Mouse (Mus musculus) myocyte (in vitro differentiated cells): Measurements from ENCODE around the gene Npm3.

Experiments used
- E2F4 ChIP-seq: IDR thresholded peaks from one replicate; pipeline ENCODE4 v1.6.1; 2011; ENCODE audit warnings: mild to moderate bottlenecking, control low read depth, moderate library complexity; ENCODE audit not compliant: insufficient read depth
- MAX ChIP-seq: IDR thresholded peaks from one replicate; pipeline ENCODE4 v1.6.1; 2011; ENCODE audit warnings: low read depth, mild to moderate bottlenecking, control low read depth
- POLR2A ChIP-seq: IDR thresholded peaks from one replicate; pipeline ENCODE4 v1.6.1; 2011; ENCODE audit warnings: low read depth, mild to moderate bottlenecking, control low read depth, moderate library complexity; ENCODE audit not compliant: insufficient read length

DNA sequence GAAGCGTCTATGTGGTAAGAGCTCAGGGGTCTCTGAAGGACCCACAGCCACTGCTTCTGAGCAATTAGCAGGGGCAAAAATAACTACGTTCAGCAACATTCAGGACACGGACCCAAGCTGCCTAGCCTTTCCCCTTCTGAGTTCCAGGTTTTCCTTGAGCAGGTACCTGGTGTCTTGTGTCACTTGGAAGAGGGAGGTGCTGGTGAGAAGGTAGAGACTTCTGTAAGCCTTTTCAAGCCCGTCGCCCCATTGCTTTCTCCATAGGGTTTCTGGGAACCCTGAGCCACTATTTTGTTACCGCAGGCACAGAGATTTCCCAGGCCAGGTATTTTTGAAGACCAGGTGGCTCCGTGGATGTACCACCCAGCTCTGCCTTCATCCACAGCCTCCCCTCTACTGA is 5.8 kb downstream of the Npm3 start:
- no peak for TF ChIP-seq POLR2A
- no peak for TF ChIP-seq MAX
- TF ChIP-seq E2F4 = no peak
